Mouse (Mus musculus): ENCODE measurements around the gene Barx1. TPM values are rescaled to one million over a fixed set of nuclear protein-coding genes. Genes with fewer than 3 reads are reported as not detected.

The Barx1 gene
- polyA plus RNA-seq, 1 experiment from 2014 or later, result not detected

DNA sequence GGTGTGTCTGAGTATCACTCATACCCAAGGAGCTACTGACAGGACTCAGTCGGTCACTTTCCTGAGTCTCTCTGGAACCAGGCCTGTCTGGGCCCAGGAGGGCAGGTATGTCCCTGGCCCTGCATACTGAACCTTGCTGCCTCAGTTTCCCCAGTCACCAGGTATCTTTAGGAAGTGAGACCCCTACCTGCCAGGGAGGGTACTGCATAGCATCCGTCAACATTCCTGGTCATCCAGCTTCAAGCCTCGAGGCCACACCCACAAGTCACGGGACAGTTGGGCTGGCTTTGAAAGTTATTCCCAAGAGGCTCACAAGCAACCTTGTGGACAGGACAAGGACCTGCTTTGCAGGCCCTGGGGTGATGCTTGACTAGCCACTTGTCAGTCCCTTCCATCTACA, 53.3 kb downstream of the Barx1 start:
- CTCF ChIA-PET, result no interaction called here
- POLR2A ChIA-PET, result no interaction called here
- H3K27me3 ChIP-seq, result peaks cover 19% of the 10 kb centered on the region
- DNase-seq (ENCODE audit: low read depth, low spot score), result no peak
- no peak for TF ChIP-seq CTCF (IDR thresholded peaks at IDR 0.05)
- ATAC-seq, result no peak
- in situ Hi-C loops (cut with MboI; ENCODE audit: low pct_unique_long_range_greater_than_20kb), result no loop called here

Other genes starting within 250 kb of the Barx1 start
- gene Zfp169, start 149.5 kb upstream of the Barx1 start, polyA plus RNA-seq (2021), result 5.6 TPM
- gene A830005F24Rik, start 149.4 kb upstream of the Barx1 start, polyA plus RNA-seq (2021), result 1.8 TPM
- 8.9 TPM for gene Ptpdc1, start 37.3 kb upstream of the Barx1 start, polyA plus RNA-seq (2021)
- gene Phf2, start 208.1 kb downstream of the Barx1 start, polyA plus RNA-seq (2021), result 41.5 TPM

All from Patski (cell line).